In genomic region chr9:62717982-62718381, GRCm38 (mm10) we compare ENCODE assay signal across 14 mouse cellular contexts. TPM values are rescaled to one million over a fixed set of nuclear protein-coding genes. Genes with fewer than 3 reads are reported as not detected.
DNase-seq lines count a peak whose midpoint lies in the region; ATAC-seq and TF ChIP-seq lines count a peak whose summit lies in the region.
"Had no signal": no experiment of that assay in that cellular context is flagged by ENCODE, and none has a peak within 500 bp of the region (broad histone marks: within the 10 kb centered on the region; RNA-seq: fewer than 3 reads in every experiment).

No protein-coding gene starts in this region.

- intact Hi-C loops in gastrocnemius, adult 2 months (cut with DNase I) = no loop called here

- 0 out of 2 replicates have a peak overlapping the region, but pooled peaks have one; percentile 20 for H3K4me3 ChIP-seq in gastrocnemius, adult 2 months
- no peak overlapping the region for H3K4me3 ChIP-seq in lung, embryonic 15.5 days
- no peak overlapping the region for H3K4me3 ChIP-seq in embryonic facial prominence, embryonic 11.5 days (ENCODE audit: low read depth, low read length)
- H3K4me3 ChIP-seq in midbrain, embryonic 16.5 days (ENCODE audit: low read depth, low read length) = no peak overlapping the region
- H3K4me3 ChIP-seq in intestine, embryonic 15.5 days (replicated peaks) = no peak overlapping the region
- H3K4me3 ChIP-seq in kidney, adult 2 months (ENCODE audit: insufficient read depth, low read depth, low read length) = no peak overlapping the region

- no peak for ATAC-seq in lung, embryonic 15.5 days (ENCODE audit: borderline replicate concordance, extremely low read depth, low FRiP score, low TSS enrichment)
- ATAC-seq in embryonic facial prominence, embryonic 11.5 days (replicated peaks; ENCODE audit: insufficient number of reproducible peaks, low FRiP score, low TSS enrichment, low read depth) = no peak
- ATAC-seq in midbrain, embryonic 16.5 days = no peak
- no peak for ATAC-seq in intestine, embryonic 15.5 days
- ATAC-seq: inflammation-experienced regulatory T-cells, adult 6 months had no signal

- H3K27me3 ChIP-seq in lung, embryonic 15.5 days = no peaks in the 10 kb centered on the region
- H3K27me3 ChIP-seq in embryonic facial prominence, embryonic 11.5 days (ENCODE audit: control insufficient read depth, insufficient read depth, low read length) = no peaks in the 10 kb centered on the region
- H3K27me3 ChIP-seq in midbrain, embryonic 16.5 days (ENCODE audit: control insufficient read depth, insufficient read depth, low read depth, low read length) = no peaks in the 10 kb centered on the region
- H3K27me3 ChIP-seq in intestine, embryonic 15.5 days (replicated peaks) = no peaks in the 10 kb centered on the region
- no peaks in the 10 kb centered on the region for H3K27me3 ChIP-seq in kidney, adult 2 months (replicated peaks; ENCODE audit: control insufficient read depth, insufficient read depth, low read length)

- no peaks in the 10 kb centered on the region for H3K36me3 ChIP-seq in lung, embryonic 15.5 days
- no peaks in the 10 kb centered on the region for H3K36me3 ChIP-seq in embryonic facial prominence, embryonic 11.5 days (replicated peaks; ENCODE audit: control insufficient read depth, insufficient read depth, low read depth, low read length)
- H3K36me3 ChIP-seq in midbrain, embryonic 16.5 days (ENCODE audit: control insufficient read depth, insufficient read depth, low read length) = no peaks in the 10 kb centered on the region
- H3K36me3 ChIP-seq in intestine, embryonic 15.5 days = no peaks in the 10 kb centered on the region
- H3K36me3 ChIP-seq in kidney, adult 2 months (ENCODE audit: control insufficient read depth, insufficient read depth, low read length) = no peaks in the 10 kb centered on the region

- no peak overlapping the region; the same call in 1 of the 2 replicates for H3K27ac ChIP-seq in gastrocnemius, adult 2 months
- H3K27ac ChIP-seq in lung, embryonic 15.5 days = no peak overlapping the region
- no peak overlapping the region for H3K27ac ChIP-seq in embryonic facial prominence, embryonic 11.5 days (replicated peaks; ENCODE audit: low read depth, low read length)
- no peak overlapping the region for H3K27ac ChIP-seq in midbrain, embryonic 16.5 days (ENCODE audit: low read length)
- H3K27ac ChIP-seq in intestine, embryonic 15.5 days = no peak overlapping the region
- H3K27ac ChIP-seq in kidney, adult 2 months (ENCODE audit: insufficient read depth, low read depth, low read length) = no peak overlapping the region

- TF ChIP-seq CTCF in gastrocnemius, adult 2 months (IDR thresholded peaks at IDR 0.05) = no peak
- TF ChIP-seq CTCF in kidney, adult 2 months (conservative IDR thresholded peaks at IDR 0.05; ENCODE audit: insufficient read depth, insufficient read length, low read depth, low read length) = no peak

- DNase-seq in gastrocnemius, adult 2 months = no peak
- DNase-seq in gastrocnemius, postnatal 25 days = no peak
- DNase-seq in lung, adult 18-20 months = no peak
- peak; percentile 62 for DNase-seq in embryonic facial prominence, embryonic 11.5 days (ENCODE audit: low spot score)
- DNase-seq in kidney, adult 2 months = no peak
- DNase-seq: adrenal gland, adult 8-10 months; liver; right cerebral cortex, postnatal 25 days had no signal

- WGBS in lung, embryonic 15.5 days = 24% methylated on average over 8 of the region's 8 CpGs
- WGBS in embryonic facial prominence, embryonic 11.5 days = 22% methylated on average over 8 of the region's 8 CpGs
- 33% methylated on average over 8 of the region's 8 CpGs for WGBS in midbrain, embryonic 16.5 days
- 49% methylated on average over 8 of the region's 8 CpGs for WGBS in intestine, embryonic 15.5 days
- WGBS in kidney, adult 2 months = 30% methylated on average over 8 of the region's 8 CpGs

- H3K4me2 ChIP-seq in lung, embryonic 15.5 days = peak overlapping the region; percentile 14; the same call in 1 of the 2 replicates
- no peak overlapping the region for H3K4me2 ChIP-seq in embryonic facial prominence, embryonic 11.5 days (ENCODE audit: low read depth, low read length)
- H3K4me2 ChIP-seq in midbrain, embryonic 16.5 days (ENCODE audit: low read length) = no peak overlapping the region
- H3K4me2 ChIP-seq in intestine, embryonic 15.5 days (replicated peaks) = no peak overlapping the region

- peaks cover 15% of the 10 kb centered on the region for H3K4me1 ChIP-seq in lung, embryonic 15.5 days
- peaks cover 9% of the 10 kb centered on the region for H3K4me1 ChIP-seq in embryonic facial prominence, embryonic 11.5 days (ENCODE audit: control insufficient read depth, insufficient read depth, low read length)
- no peaks in the 10 kb centered on the region; the same call in 1 of the 2 replicates for H3K4me1 ChIP-seq in midbrain, embryonic 16.5 days (ENCODE audit: control insufficient read depth, insufficient read depth, low read length)
- no peaks in the 10 kb centered on the region; the same call in 1 of the 2 replicates for H3K4me1 ChIP-seq in intestine, embryonic 15.5 days (replicated peaks)
- no peaks in the 10 kb centered on the region for H3K4me1 ChIP-seq in kidney, adult 2 months (ENCODE audit: control insufficient read depth, insufficient read depth, low read length)

- H3K9me3 ChIP-seq in lung, embryonic 15.5 days = no peaks in the 10 kb centered on the region; the same call in 1 of the 2 replicates
- H3K9me3 ChIP-seq in embryonic facial prominence, embryonic 11.5 days (replicated peaks; ENCODE audit: control insufficient read depth, low read length) = no peaks in the 10 kb centered on the region
- no peaks in the 10 kb centered on the region for H3K9me3 ChIP-seq in midbrain, embryonic 16.5 days (replicated peaks; ENCODE audit: control insufficient read depth, low read length, poor library complexity, severe bottlenecking)
- H3K9me3 ChIP-seq in intestine, embryonic 15.5 days = no peaks in the 10 kb centered on the region

- TF ChIP-seq POLR2A in kidney, adult 2 months (IDR thresholded peaks at IDR 0.05; ENCODE audit: low read depth, low read length) = no peak

- no peak overlapping the region for H3K9ac ChIP-seq in lung, embryonic 15.5 days
- H3K9ac ChIP-seq in embryonic facial prominence, embryonic 11.5 days (replicated peaks; ENCODE audit: low read length) = no peak overlapping the region
- 0 out of 2 replicates have a peak overlapping the region, but pooled peaks have one; percentile 22 for H3K9ac ChIP-seq in midbrain, embryonic 16.5 days (ENCODE audit: low read depth, low read length)
- H3K9ac ChIP-seq in intestine, embryonic 15.5 days = no peak overlapping the region

RNA-seq across cellular contexts. Expression of gene Itga11, which starts 40.4 kb away (rescaled TPM):
- total RNA-seq in gastrocnemius, adult 2 months (2021) = 1 to 10 TPM; 3.2 to 5.1 TPM
- 1 to 10 TPM; 3.3 to 4.8 TPM for total RNA-seq in gastrocnemius, postnatal 25 days (2021)
- 0.45 and 0.47 TPM in 2 replicates for polyA plus RNA-seq in lung, embryonic 15.5 days (2015; fragmentation: Nextera tagmentation; extraction: Ambion mirVana)
- 2.5 and 2.7 TPM in 2 replicates for polyA plus RNA-seq in embryonic facial prominence, embryonic 11.5 days (2014; fragmentation: Nextera tagmentation; extraction: Ambion mirVana)
- polyA plus RNA-seq in midbrain, embryonic 16.5 days (2015; fragmentation: Nextera tagmentation; extraction: Ambion mirVana) = 0.98 and 1.4 TPM in 2 replicates
- 3.0 and 3.2 TPM in 2 replicates for polyA plus RNA-seq in intestine, embryonic 15.5 days (2015; fragmentation: Nextera tagmentation; extraction: Ambion mirVana)
- polyA plus RNA-seq in kidney, adult 2 months (2012; rRNA removed) = 0.35 and 0.41 TPM in 2 replicates
- total RNA-seq: megakaryocyte progenitor cell, adult 5-6 weeks; neutrophil, adult 5-6 weeks had no signal
